23 mouse cellular contexts compared by ENCODE assay signal in the genomic region with DNA sequence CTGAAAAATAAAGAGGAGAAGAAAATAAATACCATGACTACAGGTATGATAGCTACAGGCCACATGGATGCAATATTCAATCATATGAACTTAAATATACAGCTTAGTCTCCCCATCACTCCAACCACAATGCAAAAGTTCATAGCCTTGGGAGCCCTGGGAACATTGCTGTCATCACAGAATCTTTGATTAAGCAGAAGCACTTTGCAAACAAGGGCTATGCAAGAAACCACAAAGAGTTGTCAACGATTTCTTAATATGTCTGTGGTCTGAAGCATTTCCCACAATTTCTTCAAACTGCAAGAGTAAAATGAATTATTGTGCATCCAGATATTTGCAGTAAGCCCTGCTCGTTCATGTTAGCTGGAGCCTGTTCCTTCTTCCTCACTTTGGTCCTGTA. TPM values are rescaled to one million over a fixed set of nuclear protein-coding genes. Genes with fewer than 3 reads are reported as not detected.
A peak's percentile ranks its signal among the peaks of the same experiment; 100 is the strongest.
DNase-seq lines count a peak whose midpoint lies in the region; ATAC-seq and TF ChIP-seq lines count a peak whose summit lies in the region.
"Had no signal": no experiment of that assay in that cellular context is flagged by ENCODE, and none has a peak within 500 bp of the region (broad histone marks: within the 10 kb centered on the region; RNA-seq: fewer than 3 reads in every experiment).

No protein-coding gene starts in this region.

- H3K4me1 ChIP-seq in spleen, adult 2 months (ENCODE audit: control insufficient read depth, insufficient read depth, insufficient read length), result peaks cover 28% of the 10 kb centered on the region; the same call in 1 of the 2 replicates
- H3K4me1 ChIP-seq in intestine, embryonic 15.5 days (replicated peaks), result peaks cover 4% of the 10 kb centered on the region; the same call in 1 of the 2 replicates
- H3K4me1 ChIP-seq: embryonic facial prominence, embryonic 12.5 days; forebrain, embryonic 12.5 days had no signal

- no peak for TF ChIP-seq POLR2A in spleen, adult 2 months (IDR thresholded peaks at IDR 0.05; ENCODE audit: low read depth, low read length)

- 8% methylated on average over 2 of the region's 2 CpGs for WGBS in spleen, adult 2 months
- WGBS in intestine, embryonic 15.5 days, result 81% methylated on average over 2 of the region's 2 CpGs

- ATAC-seq in megakaryocyte, adult 5-6 weeks (ENCODE audit: poor library complexity, severe bottlenecking), result peak; percentile 31; the same call in 1 of the 2 replicates
- no peak for ATAC-seq in megakaryocyte-erythroid progenitor cell, adult 5-6 weeks (replicated peaks; ENCODE audit: low FRiP score, low TSS enrichment, poor library complexity, severe bottlenecking)
- no peak for ATAC-seq in intestine, embryonic 15.5 days
- ATAC-seq: forebrain, postnatal 0 days; Patski had no signal

- peak overlapping the region; percentile 85 for H3K27ac ChIP-seq in spleen, adult 2 months (ENCODE audit: insufficient read depth, low read length)
- no peak overlapping the region for H3K27ac ChIP-seq in intestine, embryonic 15.5 days
- H3K27ac ChIP-seq: embryonic facial prominence, embryonic 12.5 days; forebrain, embryonic 12.5 days; hindbrain, embryonic 15.5 days had no signal

- no peak for DNase-seq in spleen, adult 2 months (ENCODE audit: low read depth in 1 of 2, low spot score in 2 of 2)
- DNase-seq in spleen, adult 18-20 months, result no peak
- peak; percentile 68 for DNase-seq in T-cell, adult 2 months (ENCODE audit: low spot score)
- DNase-seq in kidney, postnatal 25 days, result no peak
- DNase-seq: adrenal gland, adult 8-10 months; adrenal gland, postnatal 36 days; cerebellum, adult 11 months; cerebellum, adult 8-10 months; forebrain, postnatal 0 days; gastrocnemius, postnatal 14 days; heart, postnatal 36 days had no signal

- peaks cover 10% of the 10 kb centered on the region for H3K36me3 ChIP-seq in spleen, adult 2 months (ENCODE audit: control insufficient read depth, insufficient read depth, low read length)
- no peaks in the 10 kb centered on the region for H3K36me3 ChIP-seq in intestine, embryonic 15.5 days
- H3K36me3 ChIP-seq: embryonic facial prominence, embryonic 12.5 days; forebrain, embryonic 12.5 days; heart, embryonic 12.5 days; hindbrain, embryonic 15.5 days had no signal

- H3K9ac ChIP-seq in intestine, embryonic 15.5 days, result no peak overlapping the region
- H3K9ac ChIP-seq: embryonic facial prominence, embryonic 12.5 days; forebrain, embryonic 12.5 days; forebrain, postnatal 0 days; heart, embryonic 12.5 days; hindbrain, embryonic 15.5 days had no signal

- no peaks in the 10 kb centered on the region for H3K27me3 ChIP-seq in spleen, adult 2 months (ENCODE audit: control insufficient read depth, insufficient read depth, low read length)
- peaks cover under 1% of the 10 kb centered on the region; the same call in 1 of the 2 replicates for H3K27me3 ChIP-seq in intestine, embryonic 15.5 days (replicated peaks)

- H3K4me3 ChIP-seq in spleen, adult 2 months (ENCODE audit: extremely low read depth, insufficient read depth, insufficient read length), result peak overlapping the region; percentile 2; the same call in 1 of the 2 replicates
- no peak overlapping the region for H3K4me3 ChIP-seq in intestine, embryonic 15.5 days (replicated peaks)
- H3K4me3 ChIP-seq: embryonic facial prominence, embryonic 12.5 days; forebrain, embryonic 12.5 days; heart, embryonic 12.5 days; hindbrain, embryonic 15.5 days had no signal

- no peak for TF ChIP-seq CTCF in spleen, adult 2 months (IDR thresholded peaks at IDR 0.05; ENCODE audit: extremely low read depth, insufficient read depth, insufficient read length, insufficient replicate concordance)

- H3K9me3 ChIP-seq in intestine, embryonic 15.5 days, result no peaks in the 10 kb centered on the region
- H3K9me3 ChIP-seq: embryonic facial prominence, embryonic 12.5 days; forebrain, embryonic 12.5 days; heart, embryonic 12.5 days; hindbrain, embryonic 15.5 days had no signal

- no peak overlapping the region for H3K4me2 ChIP-seq in intestine, embryonic 15.5 days (replicated peaks)
- H3K4me2 ChIP-seq: embryonic facial prominence, embryonic 12.5 days; forebrain, embryonic 12.5 days; heart, embryonic 12.5 days; hindbrain, embryonic 15.5 days had no signal

RNA-seq across cellular contexts. Expression of gene Gimap1, which starts 1.8 kb away (rescaled TPM):
- 94.4 and 103 TPM in 2 replicates for polyA plus RNA-seq in spleen, adult 2 months (2012; rRNA removed)
- total RNA-seq in megakaryocyte, adult 5-6 weeks (2015), result 5.0 and 5.8 TPM in 2 replicates
- total RNA-seq in megakaryocyte, adult 5-6 weeks (2017), result 5.3 and 14.2 TPM in 2 replicates
- 4.8 and 20.1 TPM in 2 replicates for total RNA-seq in megakaryocyte-erythroid progenitor cell, adult 5-6 weeks (2014; fragmentation: Nextera tagmentation)
- total RNA-seq in megakaryocyte-erythroid progenitor cell, adult 5-6 weeks (2017), result 10.8 and 12.9 TPM in 2 replicates
- polyA plus RNA-seq in intestine, embryonic 15.5 days (2015; fragmentation: Nextera tagmentation; extraction: Ambion mirVana), result 31.0 and 34.9 TPM in 2 replicates

RNA-seq across cellular contexts. Expression of gene Gimap5, which starts 8.9 kb away (rescaled TPM):
- 74.0 and 90.0 TPM in 2 replicates for polyA plus RNA-seq in spleen, adult 2 months (2012; rRNA removed)
- total RNA-seq in megakaryocyte, adult 5-6 weeks (2015), result 4.7 and 5.7 TPM in 2 replicates
- total RNA-seq in megakaryocyte, adult 5-6 weeks (2017), result 4.5 and 11.2 TPM in 2 replicates
- 6.1 and 11.7 TPM in 2 replicates for total RNA-seq in megakaryocyte-erythroid progenitor cell, adult 5-6 weeks (2014; fragmentation: Nextera tagmentation)
- 1.5 and 5.8 TPM in 2 replicates for total RNA-seq in megakaryocyte-erythroid progenitor cell, adult 5-6 weeks (2017)
- 10.5 and 10.9 TPM in 2 replicates for polyA plus RNA-seq in intestine, embryonic 15.5 days (2015; fragmentation: Nextera tagmentation; extraction: Ambion mirVana)
- polyA plus RNA-seq: Patski had no signal

RNA-seq across cellular contexts. Expression of gene Gimap7, which starts 18.6 kb away (rescaled TPM):
- 9.5 and 11.6 TPM in 2 replicates for polyA plus RNA-seq in spleen, adult 2 months (2012; rRNA removed)
- total RNA-seq in megakaryocyte, adult 5-6 weeks (2015), result 1.5 and 3.5 TPM in 2 replicates
- 3.9 TPM in 2 replicates for total RNA-seq in megakaryocyte, adult 5-6 weeks (2017)
- total RNA-seq in megakaryocyte-erythroid progenitor cell, adult 5-6 weeks (2014; fragmentation: Nextera tagmentation), result 1.4 and 4.8 TPM in 2 replicates
- 2.1 and 4.6 TPM in 2 replicates for total RNA-seq in megakaryocyte-erythroid progenitor cell, adult 5-6 weeks (2017)
- 0.18 and 0.30 TPM in 2 replicates for polyA plus RNA-seq in intestine, embryonic 15.5 days (2015; fragmentation: Nextera tagmentation; extraction: Ambion mirVana)
- total RNA-seq: forebrain, postnatal 0 days; gastrocnemius, adult 18-20 months; gastrocnemius, postnatal 14 days had no signal
- polyA plus RNA-seq: brain, embryonic 14.5 days; cortical plate, adult 2 months; embryonic facial prominence, embryonic 12.5 days; forebrain, embryonic 12.5 days; forebrain, postnatal 0 days; heart, embryonic 12.5 days; hindbrain, embryonic 11.5 days; hindbrain, embryonic 15.5 days; Patski had no signal

RNA-seq across cellular contexts. Expression of gene Gm28053, which starts 18.6 kb away (rescaled TPM):
- 0.43 and 0.82 TPM in 2 replicates for polyA plus RNA-seq in spleen, adult 2 months (2012; rRNA removed)
- 0.68 TPM in 1 of 2 replicates, not detected in the other for total RNA-seq in megakaryocyte, adult 5-6 weeks (2015)
- total RNA-seq in megakaryocyte, adult 5-6 weeks (2017), result 7.3 and 16.2 TPM in 2 replicates
- total RNA-seq in megakaryocyte-erythroid progenitor cell, adult 5-6 weeks (2014; fragmentation: Nextera tagmentation), result 2.9 TPM in 1 of 2 replicates, not detected in the other
- 96.6 TPM in 1 of 2 replicates, not detected in the other for total RNA-seq in megakaryocyte-erythroid progenitor cell, adult 5-6 weeks (2017)
- 5.6 and 5.7 TPM in 2 replicates for polyA plus RNA-seq in intestine, embryonic 15.5 days (2015; fragmentation: Nextera tagmentation; extraction: Ambion mirVana)
- total RNA-seq: forebrain, postnatal 0 days had no signal
- polyA plus RNA-seq: embryonic facial prominence, embryonic 12.5 days; forebrain, embryonic 12.5 days; forebrain, postnatal 0 days; hindbrain, embryonic 11.5 days; Patski had no signal

RNA-seq across cellular contexts. Expression of gene Gimap6, which starts 29.0 kb away (rescaled TPM):
- polyA plus RNA-seq in spleen, adult 2 months (2012; rRNA removed), result 50.8 and 54.3 TPM in 2 replicates
- 6.2 and 10.6 TPM in 2 replicates for total RNA-seq in megakaryocyte, adult 5-6 weeks (2015)
- 15.7 and 23.1 TPM in 2 replicates for total RNA-seq in megakaryocyte, adult 5-6 weeks (2017)
- 21.8 and 27.8 TPM in 2 replicates for total RNA-seq in megakaryocyte-erythroid progenitor cell, adult 5-6 weeks (2014; fragmentation: Nextera tagmentation)
- total RNA-seq in megakaryocyte-erythroid progenitor cell, adult 5-6 weeks (2017), result 48.2 and 58.4 TPM in 2 replicates
- polyA plus RNA-seq in intestine, embryonic 15.5 days (2015; fragmentation: Nextera tagmentation; extraction: Ambion mirVana), result 20.4 and 21.1 TPM in 2 replicates
- polyA plus RNA-seq: Patski had no signal
